30 mouse cellular contexts compared by ENCODE assay signal in the genomic region with DNA sequence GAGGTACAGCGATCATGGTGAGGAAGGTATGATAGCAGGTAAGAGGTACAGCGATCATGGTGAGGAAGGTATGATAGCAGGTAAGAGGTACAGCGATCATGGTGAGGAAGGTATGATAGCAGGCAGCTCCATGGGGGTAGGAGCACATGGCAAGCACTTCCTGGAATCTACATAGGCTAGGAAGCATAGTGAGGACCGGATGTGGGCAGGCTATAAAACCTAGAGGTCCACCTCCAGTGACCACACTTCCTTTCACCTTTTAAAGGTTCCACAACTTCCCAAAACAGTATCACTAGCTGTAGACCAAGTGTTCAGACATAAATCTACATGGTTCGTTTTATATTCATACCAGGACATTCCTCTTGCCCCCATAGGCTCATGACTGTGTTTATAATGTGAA. TPM values are rescaled to one million over a fixed set of nuclear protein-coding genes. Genes with fewer than 3 reads are reported as not detected.
DNase-seq lines count a peak whose midpoint lies in the region; ATAC-seq lines count a peak whose summit lies in the region.
"Had no signal": no experiment of that assay in that cellular context is flagged by ENCODE, and none has a peak within 500 bp of the region (broad histone marks: within the 10 kb centered on the region; RNA-seq: fewer than 3 reads in every experiment).

No protein-coding gene starts in this region.

- 87% methylated on average over 4 of the region's 5 CpGs for WGBS in kidney, embryonic 15.5 days

- H3K36me3 ChIP-seq in kidney, embryonic 15.5 days, result no peaks in the 10 kb centered on the region
- H3K36me3 ChIP-seq: embryonic facial prominence, embryonic 13.5 days; embryonic facial prominence, embryonic 15.5 days; forebrain, embryonic 10.5 days; forebrain, embryonic 12.5 days had no signal

- no peaks in the 10 kb centered on the region for H3K27me3 ChIP-seq in kidney, embryonic 15.5 days
- H3K27me3 ChIP-seq: embryonic facial prominence, embryonic 13.5 days; embryonic facial prominence, embryonic 15.5 days; forebrain, embryonic 12.5 days; Patski had no signal

- ATAC-seq in megakaryocyte progenitor cell, adult 5-6 weeks (replicated peaks; ENCODE audit: poor library complexity), result peak; percentile 55
- no peak for ATAC-seq in kidney, embryonic 15.5 days (replicated peaks; ENCODE audit: low FRiP score)
- ATAC-seq: activated CD4-positive, CD25-positive, alpha-beta regulatory T cell, adult 4 months; CD4-positive, CD25-positive, alpha-beta regulatory T cell, adult 4 months; forebrain, embryonic 14.5 days; forebrain, embryonic 16.5 days; Patski had no signal

- DNase-seq in heart, adult 11 months, result peak; percentile 30
- no peak for DNase-seq in heart, postnatal 25 days (ENCODE audit: low spot score)
- peak; percentile 11 for DNase-seq in thymus, postnatal 4 days
- no peak for DNase-seq in thymus, adult 18-20 months
- DNase-seq: adrenal gland, adult 8-10 months; adrenal gland, postnatal 14 days; adrenal gland, postnatal 36 days; B cell, adult 2 months; cerebellum, adult 11-12 months; cerebellum, adult 8-10 months; cerebellum, adult 9-11 months; cerebellum, postnatal 14 days; cerebellum, postnatal 36 days; embryo, embryonic 11 days had no signal

- no peak overlapping the region for H3K4me3 ChIP-seq in kidney, embryonic 15.5 days (replicated peaks)
- H3K4me3 ChIP-seq: embryonic facial prominence, embryonic 13.5 days; embryonic facial prominence, embryonic 15.5 days; erythroblast, embryonic 14.5 days; forebrain, embryonic 10.5 days; forebrain, embryonic 12.5 days had no signal

- no peaks in the 10 kb centered on the region for H3K9me3 ChIP-seq in kidney, embryonic 15.5 days (replicated peaks)
- H3K9me3 ChIP-seq: embryonic facial prominence, embryonic 13.5 days; embryonic facial prominence, embryonic 15.5 days; forebrain, embryonic 10.5 days; forebrain, embryonic 12.5 days; G1E had no signal

- no peaks in the 10 kb centered on the region for H3K4me1 ChIP-seq in kidney, embryonic 15.5 days
- H3K4me1 ChIP-seq: embryonic facial prominence, embryonic 13.5 days; embryonic facial prominence, embryonic 15.5 days; forebrain, embryonic 10.5 days; forebrain, embryonic 12.5 days had no signal

- intact Hi-C loops in heart, postnatal 25 days (cut with DNase I), result no loop called here

- no peak overlapping the region for H3K4me2 ChIP-seq in kidney, embryonic 15.5 days
- H3K4me2 ChIP-seq: embryonic facial prominence, embryonic 13.5 days; embryonic facial prominence, embryonic 15.5 days; forebrain, embryonic 12.5 days had no signal

- H3K27ac ChIP-seq in kidney, embryonic 15.5 days, result no peak overlapping the region
- H3K27ac ChIP-seq: embryonic facial prominence, embryonic 13.5 days; embryonic facial prominence, embryonic 15.5 days; forebrain, embryonic 10.5 days; forebrain, embryonic 12.5 days had no signal

- no peak overlapping the region for H3K9ac ChIP-seq in kidney, embryonic 15.5 days
- H3K9ac ChIP-seq: embryonic facial prominence, embryonic 13.5 days; embryonic facial prominence, embryonic 15.5 days; forebrain, embryonic 12.5 days had no signal

RNA-seq across cellular contexts. Expression of a gene that starts 55.3 kb away (rescaled TPM):
- total RNA-seq in heart, postnatal 25 days (2021), result not detected
- 1.7 and 3.4 TPM in 2 replicates for total RNA-seq in megakaryocyte progenitor cell, adult 5-6 weeks (2015)
- 0.83 and 1.7 TPM in 2 replicates for total RNA-seq in megakaryocyte progenitor cell, adult 5-6 weeks (2017)
- 0.10 TPM in 1 of 2 replicates, not detected in the other for polyA plus RNA-seq in kidney, embryonic 15.5 days (2015; fragmentation: Nextera tagmentation; extraction: Ambion mirVana)
- total RNA-seq: adrenal gland, adult 18-20 months; adrenal gland, adult 8-10 months; adrenal gland, postnatal 36 days; CH12.LX had no signal
- polyA plus RNA-seq: activated CD4-positive, CD25-positive, alpha-beta regulatory T cell, adult 4 months; embryonic facial prominence, embryonic 11.5 days; embryonic facial prominence, embryonic 13.5 days; erythroblast, embryonic 14.5 days; forebrain, embryonic 10.5 days; forebrain, embryonic 12.5 days; forebrain, embryonic 16.5 days; G1E; Patski had no signal

Comparison
In these comparisons a context has a peak if more than half of its experiments do, and no peak if none do; other contexts are left out.
1. DNase-seq: peak in heart, adult 11 months (single experiment) and thymus, postnatal 4 days (single experiment); none in heart, postnatal 25 days (single experiment) and thymus, adult 18-20 months (0 of 2).